ENCODE assay signal across 16 mouse cellular contexts in the genomic region with DNA sequence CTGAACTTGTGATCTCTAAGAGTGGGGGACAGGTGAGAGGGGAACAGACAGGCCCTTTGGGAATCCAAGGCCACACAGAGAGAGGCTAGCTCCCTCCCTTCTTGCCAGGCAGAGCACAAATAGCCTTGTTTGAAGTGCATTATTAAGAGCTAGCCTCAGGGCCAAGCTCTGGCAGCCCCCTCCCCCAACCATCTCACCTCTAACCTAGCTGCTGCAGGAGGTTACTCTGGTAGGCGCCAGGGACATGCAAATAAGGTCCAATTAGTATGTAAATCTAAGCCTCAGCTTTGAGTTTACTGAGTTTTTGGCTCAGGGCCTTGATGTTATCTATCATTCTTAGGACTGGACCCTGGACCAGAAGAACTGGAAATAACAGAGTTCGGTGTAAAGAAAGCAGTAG. TPM values are rescaled to one million over a fixed set of nuclear protein-coding genes. Genes with fewer than 3 reads are reported as not detected.
A peak's percentile ranks its signal among the peaks of the same experiment; 100 is the strongest.
DNase-seq lines count a peak whose midpoint lies in the region; ATAC-seq and TF ChIP-seq lines count a peak whose summit lies in the region.
"Had no signal": no experiment of that assay in that cellular context is flagged by ENCODE, and none has a peak within 500 bp of the region (broad histone marks: within the 10 kb centered on the region; RNA-seq: fewer than 3 reads in every experiment).

No protein-coding gene starts in this region.

- H3K9me3 ChIP-seq in hindbrain, embryonic 10.5 days, result no peaks in the 10 kb centered on the region
- no peaks in the 10 kb centered on the region for H3K9me3 ChIP-seq in hindbrain, postnatal 0 days (ENCODE audit: low read length)
- H3K9me3 ChIP-seq: embryonic facial prominence, embryonic 12.5 days; intestine, embryonic 15.5 days had no signal

- no peaks in the 10 kb centered on the region for H3K27me3 ChIP-seq in hindbrain, embryonic 10.5 days (ENCODE audit: insufficient read depth, poor library complexity, severe bottlenecking)
- no peaks in the 10 kb centered on the region for H3K27me3 ChIP-seq in hindbrain, postnatal 0 days (ENCODE audit: insufficient read depth, low read length)
- H3K27me3 ChIP-seq in kidney, adult 2 months (replicated peaks; ENCODE audit: control insufficient read depth, insufficient read depth, low read length), result no peaks in the 10 kb centered on the region
- H3K27me3 ChIP-seq: embryonic facial prominence, embryonic 12.5 days; intestine, embryonic 15.5 days had no signal

- H3K4me3 ChIP-seq in hindbrain, embryonic 10.5 days, result no peak overlapping the region
- no peak overlapping the region for H3K4me3 ChIP-seq in hindbrain, postnatal 0 days (ENCODE audit: low read length)
- no peak overlapping the region for H3K4me3 ChIP-seq in kidney, adult 2 months (ENCODE audit: insufficient read depth, low read depth, low read length)
- H3K4me3 ChIP-seq: embryonic facial prominence, embryonic 12.5 days; intestine, embryonic 15.5 days had no signal

- TF ChIP-seq CTCF in hindbrain, postnatal 0 days (IDR thresholded peaks at IDR 0.05; ENCODE audit: low read depth), result no peak
- no peak for TF ChIP-seq CTCF in kidney, adult 2 months (conservative IDR thresholded peaks at IDR 0.05; ENCODE audit: insufficient read depth, insufficient read length, low read depth, low read length)

- no peak for ATAC-seq in hindbrain, postnatal 0 days
- ATAC-seq: intestine, embryonic 15.5 days had no signal

- TF ChIP-seq POLR2A in kidney, adult 2 months (IDR thresholded peaks at IDR 0.05; ENCODE audit: low read depth, low read length), result no peak

- 30% methylated on average over 2 of the region's 2 CpGs for WGBS in hindbrain, embryonic 10.5 days
- 22% methylated on average over 2 of the region's 2 CpGs for WGBS in hindbrain, postnatal 0 days
- 12% methylated on average over 2 of the region's 2 CpGs for WGBS in kidney, adult 2 months

- peaks cover 7% of the 10 kb centered on the region; the same call in 1 of the 2 replicates for H3K36me3 ChIP-seq in hindbrain, embryonic 10.5 days
- H3K36me3 ChIP-seq in hindbrain, postnatal 0 days (ENCODE audit: insufficient read depth, low read length), result no peaks in the 10 kb centered on the region
- no peaks in the 10 kb centered on the region for H3K36me3 ChIP-seq in kidney, adult 2 months (ENCODE audit: control insufficient read depth, insufficient read depth, low read length)
- H3K36me3 ChIP-seq: intestine, embryonic 15.5 days had no signal

- no peak overlapping the region for H3K9ac ChIP-seq in hindbrain, postnatal 0 days (replicated peaks; ENCODE audit: low read length)
- H3K9ac ChIP-seq: embryonic facial prominence, embryonic 12.5 days; intestine, embryonic 15.5 days; liver, embryonic 14.5 days had no signal

- 0 out of 2 replicates have a peak overlapping the region, but pooled peaks have one; percentile 16 for H3K27ac ChIP-seq in hindbrain, embryonic 10.5 days
- H3K27ac ChIP-seq in hindbrain, postnatal 0 days, result no peak overlapping the region
- peak overlapping the region; percentile 15; the same call in 1 of the 2 replicates for H3K27ac ChIP-seq in kidney, adult 2 months (ENCODE audit: insufficient read depth, low read depth, low read length)
- H3K27ac ChIP-seq: embryonic facial prominence, embryonic 12.5 days; intestine, embryonic 15.5 days; liver, embryonic 14.5 days had no signal

- DNase-seq in hindbrain, embryonic 10.5 days (ENCODE audit: low spot score), result no peak
- no peak for DNase-seq in hindbrain, postnatal 0 days (ENCODE audit: low spot score)
- peak; percentile 68 for DNase-seq in ES-CJ7 (ENCODE audit: low read depth, low spot score)
- peak; percentile 65 for DNase-seq in kidney, adult 2 months
- DNase-seq in kidney, postnatal 4 days, result peak; percentile 28 to 46
- DNase-seq in liver, result no peak
- no peak for DNase-seq in thymus, postnatal 36 days
- DNase-seq in cerebellum, adult 8-10 months, result no peak
- DNase-seq: B cell, adult 2 months; cerebellum, postnatal 10 days; lung, postnatal 14 days; right cerebral cortex, postnatal 14 days had no signal

- H3K4me2 ChIP-seq in hindbrain, postnatal 0 days (ENCODE audit: low read depth, low read length), result no peak overlapping the region
- H3K4me2 ChIP-seq: embryonic facial prominence, embryonic 12.5 days; intestine, embryonic 15.5 days had no signal

- H3K4me1 ChIP-seq in hindbrain, embryonic 10.5 days (replicated peaks), result peaks cover 6% of the 10 kb centered on the region; the same call in 1 of the 2 replicates
- H3K4me1 ChIP-seq in hindbrain, postnatal 0 days (ENCODE audit: insufficient read depth, low read length), result no peaks in the 10 kb centered on the region
- H3K4me1 ChIP-seq in kidney, adult 2 months (ENCODE audit: control insufficient read depth, insufficient read depth, low read length), result 0 out of 2 replicates have a peak, but pooled peaks cover 2% of the 10 kb centered on the region
- H3K4me1 ChIP-seq: intestine, embryonic 15.5 days had no signal

RNA-seq across cellular contexts. Expression of a gene that starts 49.3 kb away (rescaled TPM):
- 0.24 TPM in 1 of 2 replicates, not detected in the other for polyA plus RNA-seq in hindbrain, embryonic 10.5 days (2016; fragmentation: Nextera tagmentation; extraction: Ambion mirVana)
- total RNA-seq in hindbrain, postnatal 0 days (2014; rRNA removed), result 2.4 TPM in 1 of 2 replicates, not detected in the other
- polyA plus RNA-seq in hindbrain, postnatal 0 days (2015; fragmentation: Nextera tagmentation; extraction: Ambion mirVana), result 2.8 and 3.1 TPM in 2 replicates
- polyA plus RNA-seq in kidney, adult 2 months (2012; rRNA removed), result not detected in 2 replicates
- polyA plus RNA-seq: embryonic facial prominence, embryonic 12.5 days; gonadal fat pad, adult 2 months had no signal

RNA-seq across cellular contexts. Expression of a gene that starts 49.3 kb away (rescaled TPM):
- polyA plus RNA-seq in hindbrain, embryonic 10.5 days (2016; fragmentation: Nextera tagmentation; extraction: Ambion mirVana), result 47.9 and 60.4 TPM in 2 replicates
- 22.7 and 23.5 TPM in 2 replicates for total RNA-seq in hindbrain, postnatal 0 days (2014; rRNA removed)
- 18.6 and 22.5 TPM in 2 replicates for polyA plus RNA-seq in hindbrain, postnatal 0 days (2015; fragmentation: Nextera tagmentation; extraction: Ambion mirVana)
- polyA plus RNA-seq in kidney, adult 2 months (2012; rRNA removed), result 43.0 and 44.8 TPM in 2 replicates

Comparison
In these comparisons a context has a peak if more than half of its experiments do, and no peak if none do; other contexts are left out.
1. DNase-seq: peak in ES-CJ7 (single experiment), kidney, adult 2 months (single experiment) and kidney, postnatal 4 days (2 of 2); none in hindbrain, embryonic 10.5 days (single experiment), hindbrain, postnatal 0 days (single experiment), liver (single experiment), thymus, postnatal 36 days (0 of 2) and cerebellum, adult 8-10 months (single experiment).